Mouse (Mus musculus) G1E (cell line): ENCODE measurements at regions not wholly inside any gene's neighbourhood (a gene's known extent, or its start where the extent isn't known, plus 50 kb on each side); places are given as distances from the start of the nearest gene placed in this dataset.

Source experiments
- ATAC-seq: 2 replicates; pipeline ENCODE4 v1.8.0; 2016; ENCODE audit warnings: mild to moderate bottlenecking; ENCODE audit not compliant: insufficient number of reproducible peaks, poor library complexity, low FRiP score, severe bottlenecking; ENCODE audit errors: extremely low read depth
- DNase-seq: peaks from one replicate; pipeline ENCODE4 v3.0.0; 2012; ENCODE audit warnings: low spot score
- H3K27me3 ChIP-seq: 2 replicates; pipeline ENCODE4 v1.6.1; 2012; ENCODE audit warnings: mild to moderate bottlenecking, low read length, inconsistent platforms; ENCODE audit not compliant: insufficient read depth
- H3K36me3 ChIP-seq: replicated peaks from 2 replicates; pipeline ENCODE3; 2012; ENCODE audit warnings: mild to moderate bottlenecking, inconsistent platforms
- H3K4me1 ChIP-seq: 2 replicates; pipeline ENCODE4 v1.6.1; 2012; ENCODE audit warnings: low read depth, low read length, inconsistent platforms, mixed read lengths; ENCODE audit not compliant: insufficient read depth
- H3K4me3 ChIP-seq: 2 replicates; pipeline ENCODE4 v1.5.1; 2012; ENCODE audit warnings: low read depth, mild to moderate bottlenecking, inconsistent platforms, low read length, moderate library complexity, mixed read lengths
- H3K9me3 ChIP-seq: replicated peaks from 2 replicates; pipeline ENCODE4 v1.6.1; 2012; ENCODE audit warnings: inconsistent platforms
- CTCF ChIP-seq: IDR thresholded peaks from 2 replicates; pipeline ENCODE4 v1.5.1; 2012; ENCODE audit warnings: low read depth, low read length, inconsistent platforms, mixed read lengths
- GATA1 ChIP-seq: IDR thresholded peaks from 2 replicates; pipeline ENCODE4 v1.6.1; 2012; ENCODE audit warnings: borderline replicate concordance, low read length, inconsistent platforms, mixed read lengths
- GATA2 ChIP-seq: IDR thresholded peaks from 2 replicates; pipeline ENCODE4 v1.6.1; 2012; ENCODE audit warnings: low read depth, low read length, inconsistent platforms, borderline replicate concordance
- POLR2AphosphoS5 ChIP-seq: IDR thresholded peaks from 2 replicates; pipeline ENCODE4 v1.6.1; 2012; ENCODE audit warnings: low read depth, low read length, inconsistent platforms; ENCODE audit not compliant: insufficient replicate concordance
- TAL1 ChIP-seq: conservative IDR thresholded peaks from 2 replicates; pipeline ENCODE4 v1.6.1; 2012; ENCODE audit warnings: low read depth, low read length, inconsistent platforms, mixed read lengths

DNA sequence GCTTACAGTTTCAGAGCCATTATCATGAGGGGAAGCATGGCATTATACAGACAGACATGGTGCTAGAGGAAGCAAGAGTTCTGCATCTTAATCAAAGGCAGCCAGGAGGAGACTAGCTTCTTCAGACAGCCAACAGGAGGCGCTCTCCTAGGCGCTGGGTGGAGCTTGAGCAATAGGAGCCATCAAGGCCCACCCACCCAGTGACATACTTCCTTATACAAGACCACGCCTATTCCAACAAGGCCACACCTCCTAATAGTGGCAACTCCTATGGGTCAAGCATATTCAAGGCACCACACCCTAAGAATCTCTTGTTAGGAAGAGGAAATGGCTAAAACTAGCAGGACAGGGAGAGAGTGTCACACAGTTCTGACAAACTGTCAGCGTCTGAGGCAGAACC is 94.3 kb downstream of the Atp23 start:
- Histone ChIP-seq H3K27me3 (no peaks in the 10 kb centered on the region), H3K36me3 (no peaks in the 10 kb centered on the region), H3K4me1 (no peaks in the 10 kb centered on the region), H3K4me3 (no peak overlapping the region), H3K9me3 (peaks cover 43% of the 10 kb centered on the region)
- DNase-seq (no peak), ATAC-seq (no peak)
- TF ChIP-seq POLR2AphosphoS5 (no peak), CTCF (no peak), GATA2 (no peak), TAL1 (no peak), GATA1 (no peak)

DNA sequence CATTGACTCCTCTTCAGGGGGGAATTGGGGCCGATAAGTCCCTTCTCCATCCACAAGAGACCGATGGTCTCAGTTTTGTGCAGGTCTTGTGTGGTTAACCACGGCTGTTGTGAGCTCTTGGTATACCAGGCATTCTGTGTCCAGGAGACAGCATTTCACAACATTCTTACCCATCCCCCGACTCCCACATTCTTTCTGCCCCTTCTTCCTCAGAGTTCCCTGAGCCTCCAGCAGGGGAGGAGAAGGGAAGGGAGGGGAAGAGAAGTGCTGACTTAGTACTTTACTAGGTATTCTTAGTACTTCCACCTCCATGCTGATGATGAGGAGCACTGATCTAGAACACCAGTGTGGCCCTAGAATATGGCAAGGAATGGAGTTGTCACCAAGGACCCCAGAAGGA is 98.4 kb downstream of the Atp23 start:
- Histone ChIP-seq H3K9me3 (peaks cover 31% of the 10 kb centered on the region), H3K36me3 (no peaks in the 10 kb centered on the region), H3K27me3 (no peaks in the 10 kb centered on the region), H3K4me3 (no peak overlapping the region), H3K4me1 (no peaks in the 10 kb centered on the region)
- ATAC-seq: no peak
- no peak for TF ChIP-seq GATA1
- no peak for TF ChIP-seq CTCF
- TF ChIP-seq POLR2AphosphoS5: no peak
- TF ChIP-seq GATA2: no peak
- TF ChIP-seq TAL1: no peak
- DNase-seq: no peak

DNA sequence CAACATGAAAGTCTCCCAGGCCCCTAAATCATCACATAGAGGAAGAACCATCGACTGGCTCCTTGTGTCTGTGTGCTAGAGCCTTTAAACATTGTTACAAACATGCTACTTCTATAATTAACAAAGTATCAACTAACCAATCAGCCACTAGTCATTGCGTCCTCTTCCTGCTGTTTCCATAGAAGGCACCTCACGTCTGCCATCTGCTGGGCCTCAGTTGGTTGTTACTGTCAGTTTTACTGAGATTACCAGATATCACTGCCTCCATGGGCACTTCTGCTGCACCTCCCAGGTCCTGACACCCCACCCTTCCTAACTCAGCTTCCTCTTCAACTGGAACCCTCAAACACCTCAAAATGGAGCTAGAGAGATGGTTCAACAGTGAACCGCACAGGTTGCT is 101.8 kb downstream of the Atp23 start:
- ATAC-seq: no peak
- TF ChIP-seq CTCF: no peak
- no peak for TF ChIP-seq GATA1
- TF ChIP-seq POLR2AphosphoS5: no peak
- TF ChIP-seq TAL1: no peak
- no peak for TF ChIP-seq GATA2
- Histone ChIP-seq H3K36me3 (no peaks in the 10 kb centered on the region), H3K4me3 (no peak overlapping the region), H3K9me3 (peaks cover 21% of the 10 kb centered on the region), H3K4me1 (no peaks in the 10 kb centered on the region), H3K27me3 (no peaks in the 10 kb centered on the region)
- DNase-seq: no peak

DNA sequence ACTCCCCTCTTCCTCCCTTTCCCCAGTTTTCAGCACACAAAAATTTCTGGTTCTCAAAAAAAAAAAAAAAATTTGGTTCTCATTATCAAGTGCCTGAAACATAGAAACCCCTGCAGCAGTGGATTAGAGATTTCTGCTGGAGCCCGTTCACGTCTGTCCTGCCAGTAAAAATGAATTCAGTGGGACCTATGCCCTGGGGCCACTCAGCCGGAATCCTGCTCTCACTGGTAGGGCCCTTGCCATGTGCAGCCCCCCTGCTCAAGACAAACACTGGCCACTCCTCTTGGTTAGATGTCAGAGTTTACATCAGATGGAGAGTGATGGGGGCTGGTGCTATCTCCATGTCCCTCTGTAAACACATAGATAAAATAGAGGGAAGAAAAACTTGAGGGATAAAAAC is 108.0 kb downstream of the Atp23 start:
- ATAC-seq (no peak), DNase-seq (no peak)
- H3K4me1 ChIP-seq: no peaks in the 10 kb centered on the region

DNA sequence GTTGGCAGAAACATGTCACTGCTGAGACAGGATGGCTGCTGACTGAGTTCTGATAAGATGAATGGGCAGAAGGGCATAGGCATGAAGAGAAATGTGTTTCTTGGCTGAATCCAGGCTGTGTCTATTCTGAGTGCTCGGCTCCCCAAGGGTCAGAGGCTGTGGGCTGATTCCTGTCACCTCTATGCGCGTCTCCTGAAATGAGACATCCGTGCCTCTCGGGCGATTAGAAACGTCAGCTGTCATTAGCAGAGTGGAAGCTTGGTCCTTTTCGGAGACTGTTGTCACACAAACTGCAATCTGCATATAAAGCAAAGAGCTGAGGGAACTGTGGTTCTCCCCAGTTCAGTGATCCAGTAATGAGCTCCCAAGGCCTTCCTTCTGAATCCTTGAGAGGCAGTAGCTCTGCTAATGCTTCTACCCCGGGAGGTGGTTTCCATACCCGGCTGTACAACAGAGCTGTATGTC is 108.8 kb downstream of the Atp23 start:
- TF ChIP-seq TAL1: no peak
- TF ChIP-seq GATA1: no peak
- TF ChIP-seq POLR2AphosphoS5: no peak
- no peak for TF ChIP-seq CTCF
- TF ChIP-seq GATA2: no peak
- peaks cover 49% of the 10 kb centered on the region for H3K9me3 ChIP-seq
- ATAC-seq (no peak), DNase-seq (no peak)
- H3K4me1 ChIP-seq: no peaks in the 10 kb centered on the region
- H3K27me3 ChIP-seq: no peaks in the 10 kb centered on the region
- H3K4me3 ChIP-seq: no peak overlapping the region
- no peaks in the 10 kb centered on the region for H3K36me3 ChIP-seq

More for the DNA sequence above, 108.0 kb downstream of the Atp23 start:
- H3K4me3 ChIP-seq: no peak overlapping the region
- TF ChIP-seq POLR2AphosphoS5: no peak
- no peak for TF ChIP-seq TAL1
- no peak for TF ChIP-seq GATA1
- no peak for TF ChIP-seq GATA2
- TF ChIP-seq CTCF: no peak
- H3K27me3 ChIP-seq: no peaks in the 10 kb centered on the region
- peaks cover 45% of the 10 kb centered on the region for H3K9me3 ChIP-seq
- H3K36me3 ChIP-seq: no peaks in the 10 kb centered on the region

DNA sequence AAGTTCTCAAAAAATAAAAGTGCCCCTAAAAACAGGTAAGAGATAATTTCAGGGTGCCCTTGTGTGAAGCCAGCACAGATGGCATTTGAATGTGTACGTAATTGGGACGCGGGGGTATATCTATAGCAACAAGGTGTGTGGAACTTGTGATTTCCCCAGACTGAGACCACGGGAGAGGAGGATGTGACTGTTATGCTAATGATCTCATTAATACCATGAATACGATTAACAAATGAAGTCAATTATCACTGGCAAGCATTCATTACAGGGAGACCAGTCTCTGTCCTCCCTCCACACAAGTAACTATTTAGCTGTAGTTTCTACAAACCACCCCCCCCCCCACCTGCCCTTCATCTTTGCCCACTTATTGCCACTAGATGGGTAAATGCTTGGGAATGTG is 112.9 kb downstream of the Atp23 start:
- Histone ChIP-seq H3K9me3 (peaks cover 40% of the 10 kb centered on the region), H3K27me3 (no peaks in the 10 kb centered on the region), H3K4me3 (no peak overlapping the region), H3K4me1 (no peaks in the 10 kb centered on the region), H3K36me3 (no peaks in the 10 kb centered on the region)
- ATAC-seq (no peak), DNase-seq (no peak)
- TF ChIP-seq TAL1: no peak
- no peak for TF ChIP-seq POLR2AphosphoS5
- TF ChIP-seq GATA1: no peak
- no peak for TF ChIP-seq GATA2
- TF ChIP-seq CTCF: no peak

DNA sequence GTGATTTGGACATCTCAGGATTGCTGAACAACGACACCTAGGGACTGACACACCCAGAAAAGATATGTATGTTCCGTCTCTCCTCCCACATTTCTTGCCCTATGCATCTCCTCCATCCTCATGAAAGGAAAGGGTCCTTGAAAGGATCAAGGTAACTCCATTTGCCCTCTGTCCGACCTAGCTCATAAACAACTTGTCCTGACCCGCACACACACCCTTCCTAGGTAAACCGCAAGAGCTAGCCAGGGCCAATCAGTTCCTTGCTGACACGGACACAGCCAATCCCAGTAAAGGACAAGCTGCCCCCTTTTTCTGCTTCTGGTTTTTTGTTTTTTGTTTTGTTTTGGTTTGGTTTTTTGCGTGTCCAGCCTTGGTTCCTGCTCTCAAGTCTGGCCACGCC is 118.0 kb downstream of the Atp23 start:
- DNase-seq: no peak
- Histone ChIP-seq H3K4me3 (no peak overlapping the region), H3K36me3 (no peaks in the 10 kb centered on the region), H3K4me1 (no peaks in the 10 kb centered on the region), H3K27me3 (no peaks in the 10 kb centered on the region), H3K9me3 (peaks cover 17% of the 10 kb centered on the region)
- TF ChIP-seq TAL1 (no peak), CTCF (no peak), POLR2AphosphoS5 (no peak), GATA1 (no peak), GATA2 (no peak)
- ATAC-seq: no peak
